Mouse (Mus musculus) hindlimb bud, embryonic 11.5 days (tissue): ENCODE data around the gene Il1r2.

Experiments
- DNase-seq: peaks from one replicate; pipeline ENCODE4 v3.0.0-alpha.2; 2012; ENCODE audit warnings: low read depth, low spot score; ENCODE audit errors: extremely low spot score

Il1r2 gene

DNA sequence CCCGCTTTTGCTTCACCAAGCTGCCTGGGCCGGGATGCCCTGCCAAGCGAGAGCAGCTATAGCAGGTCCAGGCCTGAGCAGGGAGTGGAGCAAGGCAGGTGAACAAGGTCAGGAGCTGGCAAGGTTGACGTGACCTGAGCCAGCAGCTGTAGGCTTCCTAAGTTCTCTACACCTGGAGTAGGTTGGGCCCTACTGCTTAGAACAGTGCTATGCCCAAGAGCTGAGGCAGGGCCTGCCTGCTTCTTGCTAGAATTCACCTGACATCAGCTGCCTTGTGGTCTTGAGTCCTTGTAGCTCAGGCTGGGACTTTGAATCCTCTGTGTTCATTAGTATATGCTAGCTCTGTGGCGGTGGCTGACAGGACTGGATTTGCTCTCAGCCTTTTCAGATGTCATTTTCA is at the start of gene Il1r2:
TSS of gene Il1r2 (plus strand) at position 301 of the 400 bp plus-strand sequence.
- DNase-seq = no peak

DNA sequence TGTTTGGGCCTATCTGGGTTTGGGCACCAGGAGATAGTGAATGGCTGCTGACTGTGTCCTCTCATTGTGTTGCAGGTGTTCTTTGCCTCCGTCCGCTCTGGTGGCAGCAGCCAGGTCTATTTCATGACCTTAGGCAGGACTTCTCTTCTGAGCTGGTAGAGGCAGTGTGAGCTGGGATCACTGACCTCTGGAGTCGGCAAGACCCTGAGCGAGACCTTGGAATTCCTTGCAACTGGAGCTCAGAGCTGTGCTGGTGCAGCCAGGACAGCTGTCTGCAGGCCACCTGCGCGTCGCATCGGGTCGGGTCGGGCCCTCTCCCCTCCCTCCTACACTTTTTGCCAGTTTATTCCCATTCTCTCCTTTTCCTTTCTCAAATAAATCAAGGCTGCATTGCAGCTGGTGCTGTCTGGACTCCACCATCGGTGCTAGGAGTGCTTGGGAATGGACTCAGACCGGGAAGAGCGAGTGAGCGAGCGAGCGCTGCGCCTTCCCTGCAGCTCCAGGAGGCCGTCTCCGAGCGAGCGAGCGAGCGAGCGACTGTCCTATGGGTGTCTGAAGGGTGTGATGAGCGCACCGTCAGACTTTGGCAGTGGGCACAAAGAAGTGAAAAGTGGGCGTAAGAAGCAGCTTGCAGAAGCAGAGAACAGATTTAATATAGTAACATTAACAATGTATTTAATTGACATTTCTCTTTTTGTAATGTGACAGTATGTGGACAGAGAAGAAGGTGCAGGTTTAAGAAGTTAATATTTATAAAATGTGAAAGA is 49.1 kb upstream of the Il1r2 start:
- DNase-seq = no peak

DNA sequence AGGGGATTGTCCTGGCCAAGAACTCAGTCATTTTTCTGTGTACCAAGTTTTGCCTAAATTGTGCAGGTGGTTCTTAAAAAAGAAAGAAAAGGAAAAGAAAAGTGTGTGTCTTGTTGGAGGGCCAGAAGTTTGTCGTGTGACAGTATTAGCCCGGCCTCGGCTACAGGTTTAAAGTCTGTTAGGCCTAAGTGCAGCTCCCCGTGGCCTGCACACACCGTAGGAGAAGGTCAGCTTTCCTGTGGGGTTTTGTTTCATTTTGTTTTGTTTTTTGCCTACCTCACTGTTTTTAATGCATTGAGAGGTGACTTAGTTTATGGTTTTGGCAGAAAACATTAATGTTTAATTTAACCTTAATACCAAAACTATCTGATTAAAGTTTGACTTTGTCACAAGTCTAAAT is 48.5 kb upstream of the Il1r2 start:
- DNase-seq = no peak

DNA sequence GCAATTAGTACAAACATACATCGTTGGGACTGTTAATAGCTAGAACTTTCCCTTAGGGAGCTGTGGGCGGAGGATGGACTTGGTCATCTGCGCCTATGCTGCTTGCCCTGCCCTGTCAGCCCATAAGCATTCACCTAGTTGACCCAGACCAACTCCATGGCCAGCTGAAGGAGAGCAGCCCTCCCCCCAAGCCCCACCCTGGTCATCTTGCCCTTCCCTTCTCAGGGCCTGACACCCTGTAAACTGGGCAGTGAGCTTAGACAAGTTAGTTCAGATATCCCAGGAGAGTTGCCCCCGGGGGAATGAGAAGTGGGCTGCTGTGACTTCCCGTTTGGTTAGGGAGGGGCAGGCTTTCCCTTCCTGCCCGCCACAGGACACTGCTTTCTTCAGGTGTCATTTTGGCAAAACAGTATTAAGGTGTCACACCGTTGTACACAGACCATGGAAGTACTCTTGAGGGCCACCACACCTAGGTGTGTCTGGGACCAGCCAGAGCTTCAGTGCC is 46.7 kb upstream of the Il1r2 start:
- DNase-seq = no peak

- no peak for DNase-seq
These were observed 45.5 kb upstream of the Il1r2 start for GRCm38 (mm10) chr1:40028207-40028998.

- no peak for DNase-seq
These were observed 44.3 kb upstream of the Il1r2 start for GRCm38 (mm10) chr1:40029597-40029996.

GRCm38 (mm10) chr1:40030287-40030975 is 43.4 kb upstream of the Il1r2 start:
- DNase-seq = no peak

GRCm38 (mm10) chr1:40030976-40031356 is 42.9 kb upstream of the Il1r2 start:
- DNase-seq = no peak

- DNase-seq = no peak
These were observed 42.3 kb upstream of the Il1r2 start for GRCm38 (mm10) chr1:40031626-40032025.

DNA sequence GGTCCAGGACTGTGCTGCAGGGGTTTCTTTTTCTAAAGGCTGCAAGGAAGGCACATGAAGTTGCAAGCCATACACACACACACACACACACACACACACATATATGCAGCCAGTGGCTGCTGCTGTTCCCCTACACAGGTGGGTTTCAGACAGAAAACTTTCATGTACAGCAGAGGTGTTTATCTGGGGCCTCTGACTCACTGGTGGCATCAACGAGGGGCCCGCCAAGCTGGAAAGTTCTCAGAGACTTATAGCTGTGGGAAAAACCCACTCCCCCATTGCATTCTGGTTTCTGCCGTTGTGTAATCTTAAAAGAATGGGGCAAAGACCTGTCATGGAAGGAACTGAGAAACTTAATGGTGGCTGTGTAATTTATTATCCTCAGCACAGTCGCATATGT is 40.6 kb upstream of the Il1r2 start:
- no peak for DNase-seq

- no peak for DNase-seq
These were observed 40.0 kb upstream of the Il1r2 start for GRCm38 (mm10) chr1:40033743-40034420.

GRCm38 (mm10) chr1:40037831-40038230 is 36.0 kb upstream of the Il1r2 start:
- no peak for DNase-seq

- DNase-seq = no peak
These were observed 28.2 kb upstream of the Il1r2 start for GRCm38 (mm10) chr1:40045686-40046085.

DNA sequence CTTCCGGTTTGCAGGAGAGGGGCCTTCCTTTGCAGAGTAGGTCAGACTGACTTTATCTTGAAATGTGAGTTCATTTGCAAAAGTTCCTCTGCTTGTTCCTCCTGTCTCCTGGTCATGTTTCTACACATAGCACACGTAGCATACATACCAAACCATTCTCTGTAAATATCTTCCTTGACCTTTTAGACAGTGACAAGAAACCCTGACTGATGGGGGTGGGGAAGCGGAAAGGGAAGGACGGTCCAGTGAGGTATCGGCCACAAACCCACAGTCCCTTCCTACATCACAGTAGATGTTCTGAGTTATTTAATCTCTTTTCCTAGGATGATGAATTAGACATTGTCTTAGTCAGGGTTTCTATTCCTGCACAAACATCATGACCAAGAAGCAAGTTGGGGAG is 27.3 kb upstream of the Il1r2 start:
- no peak for DNase-seq

DNA sequence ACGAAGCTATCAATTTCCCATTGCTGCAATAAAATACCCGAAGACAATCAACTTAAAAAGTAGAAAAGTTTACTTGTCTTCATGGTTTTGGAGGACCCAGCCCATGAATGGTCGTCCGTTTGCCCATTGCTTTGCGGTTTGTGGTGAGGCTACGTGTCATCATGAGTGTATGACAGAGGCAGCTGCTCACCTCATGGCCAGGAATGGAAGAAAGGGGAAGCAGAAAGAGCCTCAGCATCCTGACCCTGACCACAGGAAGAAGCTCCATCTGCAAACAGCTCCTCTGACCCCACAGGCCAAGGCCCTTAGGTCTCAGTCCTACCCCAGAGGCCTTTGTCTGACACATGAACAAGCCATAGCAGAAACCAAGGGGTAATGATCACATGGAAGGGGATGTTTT is 22.7 kb upstream of the Il1r2 start:
- no peak for DNase-seq

DNA sequence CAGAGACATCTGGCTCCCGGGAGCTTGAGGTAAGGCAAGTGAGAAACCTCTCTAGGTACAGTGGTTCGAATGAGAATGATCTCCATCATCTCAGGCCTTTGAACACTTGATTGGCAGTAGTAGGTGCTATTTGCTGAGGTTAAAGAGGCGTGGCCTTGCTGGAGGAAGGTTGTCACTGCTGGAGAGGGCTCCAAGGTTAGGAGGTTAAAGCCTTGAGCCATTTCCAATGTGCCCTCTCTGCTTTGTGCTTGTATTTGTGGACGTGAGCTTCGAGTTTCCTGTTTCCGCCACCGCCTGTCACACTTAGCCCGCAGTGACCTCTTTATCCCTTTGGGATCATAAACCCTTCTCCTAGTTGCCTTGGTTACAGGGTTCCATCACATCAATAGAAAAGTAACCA is 21.7 kb upstream of the Il1r2 start:
- no peak for DNase-seq

DNA sequence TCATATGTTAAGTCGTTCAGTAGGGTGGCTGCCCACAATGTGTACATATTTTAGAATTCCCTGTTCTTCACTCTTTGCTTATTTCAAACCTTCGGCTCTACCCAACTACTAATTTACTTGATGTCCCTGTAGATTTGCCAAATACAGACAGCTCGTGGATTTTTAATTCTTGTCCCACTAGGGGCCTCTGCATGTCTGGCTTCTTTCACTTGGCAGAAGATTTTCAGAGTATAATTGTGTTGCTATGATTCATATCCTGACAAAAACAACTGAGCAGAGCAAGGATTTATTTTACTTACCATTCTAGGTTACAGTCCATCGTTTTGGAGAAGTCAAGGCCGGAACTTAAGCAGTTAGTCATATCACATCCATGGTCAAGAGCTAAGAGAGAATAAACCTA is 20.8 kb upstream of the Il1r2 start:
- DNase-seq = no peak

- no peak for DNase-seq
These were observed 18.8 kb upstream of the Il1r2 start for GRCm38 (mm10) chr1:40055051-40055450.

GRCm38 (mm10) chr1:40055963-40056362 is 17.9 kb upstream of the Il1r2 start:
- no peak for DNase-seq

DNA sequence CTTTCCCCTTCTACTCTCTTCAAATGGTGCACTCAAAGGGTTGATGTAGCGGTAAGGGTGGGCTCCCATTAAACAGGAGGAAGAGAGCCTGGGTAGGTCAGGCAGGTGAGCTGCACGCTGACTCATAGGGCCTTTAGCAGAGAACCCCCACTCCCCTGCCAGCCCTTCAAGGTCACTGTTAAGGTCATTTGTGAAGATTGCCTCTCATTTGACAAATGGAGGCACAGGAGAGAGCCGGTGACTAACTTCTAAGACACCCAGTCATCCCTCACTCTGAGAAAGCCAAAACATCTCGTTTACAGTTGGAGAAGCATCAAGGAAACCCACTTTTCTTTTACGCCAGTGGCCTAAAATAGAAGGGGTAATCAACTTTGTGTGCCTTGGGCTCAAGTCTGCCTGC is 16.5 kb upstream of the Il1r2 start:
- DNase-seq = no peak

DNA sequence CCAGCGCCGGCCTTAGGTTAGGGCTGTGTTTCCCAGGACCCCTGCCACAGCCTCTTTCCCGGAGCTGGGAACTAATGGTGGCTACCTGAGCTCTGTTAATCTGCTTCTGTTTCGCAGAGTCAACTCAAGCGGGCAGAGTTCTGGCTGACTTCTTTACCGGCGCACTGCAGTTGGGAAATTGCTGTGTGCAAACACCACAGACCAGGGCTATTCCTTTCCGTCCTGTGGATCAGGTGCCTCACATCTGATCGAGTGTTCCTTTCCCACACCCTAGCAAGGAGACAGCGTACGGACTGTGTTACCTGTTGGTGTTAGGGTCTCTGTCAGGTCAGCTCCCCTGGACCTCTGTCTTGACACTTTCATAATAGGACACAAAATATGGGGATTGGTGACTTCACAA is 15.9 kb upstream of the Il1r2 start:
- DNase-seq = no peak
